In the genomic region with DNA sequence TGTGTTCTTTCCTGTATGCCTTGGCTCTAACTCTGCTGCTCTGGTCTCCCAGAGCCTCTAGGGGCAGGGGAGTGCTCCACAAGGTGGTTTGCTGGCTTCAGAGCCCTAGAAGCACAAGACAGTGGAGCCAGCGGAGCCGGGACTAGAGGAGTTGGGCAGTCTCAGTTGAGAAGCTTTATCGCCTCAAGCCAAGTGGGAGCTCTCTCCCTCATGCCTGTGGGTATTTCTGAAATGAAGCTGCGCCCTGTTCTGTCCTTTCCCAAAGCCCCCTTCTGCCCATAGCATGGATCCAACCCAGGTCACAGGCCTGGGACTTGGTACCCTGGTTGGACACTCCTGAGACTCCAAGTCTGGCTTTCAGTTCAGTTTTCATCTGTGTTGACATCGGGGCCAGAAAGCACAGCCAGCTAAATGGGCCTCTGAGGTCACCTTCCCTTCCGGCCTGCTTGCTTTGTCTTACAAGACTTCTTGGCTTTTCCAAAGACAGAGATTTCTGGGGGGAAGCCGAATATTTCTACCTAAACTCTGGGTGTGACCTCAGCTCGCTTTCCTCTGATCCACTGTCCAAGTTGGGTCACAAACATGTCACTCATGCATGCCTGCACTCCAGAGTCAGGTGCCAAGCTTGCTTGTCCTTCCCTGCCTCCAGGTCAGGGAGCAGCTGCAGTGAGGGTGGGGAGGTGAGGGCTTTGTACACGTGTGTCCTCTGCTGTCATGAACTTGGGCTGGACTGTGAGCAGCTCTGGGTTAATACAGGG, we compare ENCODE assay signal across 16 mouse cellular contexts. TPM values are rescaled to one million over a fixed set of nuclear protein-coding genes. Genes with fewer than 3 reads are reported as not detected.
DNase-seq lines count a peak whose midpoint lies in the region; ATAC-seq and TF ChIP-seq lines count a peak whose summit lies in the region.
"Had no signal": no experiment of that assay in that cellular context is flagged by ENCODE, and none has a peak within 500 bp of the region (broad histone marks: within the 10 kb centered on the region; RNA-seq: fewer than 3 reads in every experiment).

No protein-coding gene starts in this region.

- H3K4me2 ChIP-seq in heart, postnatal 0 days (ENCODE audit: low read depth, low read length) = no peak overlapping the region
- no peak overlapping the region for H3K4me2 ChIP-seq in stomach, embryonic 16.5 days (ENCODE audit: low read depth, low read length)
- H3K4me2 ChIP-seq: embryonic facial prominence, embryonic 15.5 days; forebrain, embryonic 15.5 days; hindbrain, embryonic 13.5 days had no signal

- TF ChIP-seq CTCF in gastrocnemius, adult 2 months (IDR thresholded peaks at IDR 0.05) = peak; percentile 21; the same call in 1 of the 2 replicates
- no peak; the same call in 1 of the 2 replicates for TF ChIP-seq CTCF in heart, postnatal 0 days (IDR thresholded peaks at IDR 0.05; ENCODE audit: low read depth)

- H3K9ac ChIP-seq in heart, postnatal 0 days (replicated peaks; ENCODE audit: low read depth, low read length) = no peak overlapping the region
- H3K9ac ChIP-seq in stomach, embryonic 16.5 days (ENCODE audit: low read length) = no peak overlapping the region
- H3K9ac ChIP-seq: embryonic facial prominence, embryonic 15.5 days; forebrain, embryonic 15.5 days; hindbrain, embryonic 13.5 days had no signal

- H3K4me1 ChIP-seq in heart, postnatal 0 days (ENCODE audit: control insufficient read depth, insufficient read depth) = peaks cover 7% of the 10 kb centered on the region
- no peaks in the 10 kb centered on the region; the same call in 1 of the 2 replicates for H3K4me1 ChIP-seq in stomach, embryonic 16.5 days (ENCODE audit: control insufficient read depth, insufficient read depth, low read length)
- H3K4me1 ChIP-seq: forebrain, embryonic 15.5 days had no signal

- no peaks in the 10 kb centered on the region for H3K9me3 ChIP-seq in heart, postnatal 0 days (replicated peaks; ENCODE audit: control insufficient read depth, low read length)
- H3K9me3 ChIP-seq in stomach, embryonic 16.5 days (replicated peaks; ENCODE audit: control insufficient read depth, low read length) = no peaks in the 10 kb centered on the region
- H3K9me3 ChIP-seq: embryonic facial prominence, embryonic 15.5 days; forebrain, embryonic 15.5 days; hindbrain, embryonic 13.5 days had no signal

- 72% methylated on average over 9 of the region's 9 CpGs for WGBS in heart, postnatal 0 days
- WGBS in stomach, embryonic 16.5 days = 77% methylated on average over 9 of the region's 9 CpGs

- peak; percentile 72 for ATAC-seq in heart, postnatal 0 days (ENCODE audit: insufficient read depth, low read depth)
- ATAC-seq in stomach, embryonic 16.5 days (ENCODE audit: insufficient read depth, low FRiP score) = no peak
- ATAC-seq: forebrain, embryonic 15.5 days had no signal

- no peak for TF ChIP-seq EP300 in heart, postnatal 0 days (IDR thresholded peaks at IDR 0.05; ENCODE audit: low read depth)

- H3K36me3 ChIP-seq in heart, postnatal 0 days (replicated peaks; ENCODE audit: control insufficient read depth, insufficient read depth, low read length) = peaks cover 62% of the 10 kb centered on the region
- peaks cover 12% of the 10 kb centered on the region; the same call in 1 of the 2 replicates for H3K36me3 ChIP-seq in stomach, embryonic 16.5 days (ENCODE audit: control insufficient read depth, insufficient read depth, low read length)
- H3K36me3 ChIP-seq: forebrain, embryonic 15.5 days; hindbrain, embryonic 13.5 days had no signal

- peak; percentile 59 for DNase-seq in gastrocnemius, adult 2 months
- no peak for DNase-seq in gastrocnemius, adult 8-10 months (ENCODE audit: low spot score in 2 of 2)
- DNase-seq in kidney, adult 8-10 months = peak; percentile 27 to 41
- no peak for DNase-seq in kidney, postnatal 10 days
- no peak for DNase-seq in heart, postnatal 0 days (ENCODE audit: low spot score)
- no peak for DNase-seq in layer of hippocampus, adult 18-20 months (ENCODE audit: low spot score in 2 of 2)
- DNase-seq in spleen, adult 18-20 months = no peak
- DNase-seq: B cell, adult 2 months; cerebellum, adult 11-12 months; gastrocnemius, postnatal 14 days; lung, adult 2 months; retina, postnatal 1 day had no signal

- no peak overlapping the region for H3K4me3 ChIP-seq in gastrocnemius, adult 2 months
- H3K4me3 ChIP-seq in heart, postnatal 0 days (ENCODE audit: low read depth, low read length) = no peak overlapping the region
- H3K4me3 ChIP-seq in stomach, embryonic 16.5 days (replicated peaks; ENCODE audit: low read length) = no peak overlapping the region
- H3K4me3 ChIP-seq: embryonic facial prominence, embryonic 15.5 days; forebrain, embryonic 15.5 days; hindbrain, embryonic 13.5 days had no signal

- H3K27me3 ChIP-seq in heart, postnatal 0 days (ENCODE audit: control insufficient read depth, insufficient read depth, low read length) = no peaks in the 10 kb centered on the region
- H3K27me3 ChIP-seq in stomach, embryonic 16.5 days (ENCODE audit: control insufficient read depth, insufficient read depth, low read length) = no peaks in the 10 kb centered on the region
- H3K27me3 ChIP-seq: embryonic facial prominence, embryonic 15.5 days; forebrain, embryonic 15.5 days had no signal

- peak overlapping the region; percentile 77 for H3K27ac ChIP-seq in gastrocnemius, adult 2 months
- peak overlapping the region; percentile 58 for H3K27ac ChIP-seq in heart, postnatal 0 days (ENCODE audit: low read depth)
- peak overlapping the region; percentile 33; the same call in 1 of the 2 replicates for H3K27ac ChIP-seq in stomach, embryonic 16.5 days (ENCODE audit: low read length)
- H3K27ac ChIP-seq: embryonic facial prominence, embryonic 15.5 days; forebrain, embryonic 15.5 days; hindbrain, embryonic 13.5 days had no signal

- intact Hi-C loops in gastrocnemius, adult 2 months (cut with DNase I) = loop anchor here (5.0 kb wide), 1 partner anchor 42 kb away; no protein-coding TSS in a partner anchor

RNA-seq across cellular contexts. Expression of a gene that starts 19.5 kb away (rescaled TPM):
- 10 to 100 TPM; 12.8 to 14.9 TPM for total RNA-seq in gastrocnemius, adult 2 months (2021)
- total RNA-seq in gastrocnemius, adult 8-10 months (2022) = 10 to 100 TPM in 3 of 4 experiments, 1 to 10 TPM in 1; 9.8 to 11.3 (median 10.6) TPM
- total RNA-seq in heart, postnatal 0 days (2014; rRNA removed; ENCODE audit: low replicate concordance) = 15.7 and 18.6 TPM in 2 replicates
- polyA plus RNA-seq in heart, postnatal 0 days (2015; fragmentation: Nextera tagmentation; extraction: Ambion mirVana) = 1.4 and 1.5 TPM in 2 replicates
- polyA plus RNA-seq in stomach, embryonic 16.5 days (2015; fragmentation: Nextera tagmentation; extraction: Ambion mirVana) = 13.3 and 14.3 TPM in 2 replicates
- 10 to 100 TPM; 70.1 to 71.4 TPM for total RNA-seq in layer of hippocampus, adult 18-20 months (2021)

Comparison
In these comparisons a context has a peak if more than half of its experiments do, and no peak if none do; other contexts are left out.
1. DNase-seq: peak in gastrocnemius, adult 2 months (single experiment) and kidney, adult 8-10 months (2 of 2); none in gastrocnemius, adult 8-10 months (0 of 2), kidney, postnatal 10 days (single experiment), heart, postnatal 0 days (single experiment), layer of hippocampus, adult 18-20 months (0 of 2) and spleen, adult 18-20 months (0 of 2).
2. Peak in every context shown above with its lines, with median percentiles within 50 percentile points of each other: H3K27ac ChIP-seq.